Mouse (Mus musculus) testis, adult 2 months (tissue): ENCODE measurements around the gene Ppp1r12b. TPM values are rescaled to one million over a fixed set of nuclear protein-coding genes. Genes with fewer than 3 reads are reported as not detected.

ENCODE experiments used
- H3K27ac ChIP-seq: fragments of 200-500 bp; 2 replicates; pipeline ENCODE4 v1.5.1; 2012; ENCODE audit warnings: low read depth, low read length; ENCODE audit not compliant: control insufficient read depth, insufficient read depth
- H3K27me3 ChIP-seq: fragments of 200-500 bp; 2 replicates; pipeline ENCODE4 v1.6.1; 2012; ENCODE audit warnings: mild to moderate bottlenecking, low read length, moderate library complexity; ENCODE audit not compliant: control insufficient read depth, insufficient read depth
- H3K36me3 ChIP-seq: fragments of 200-500 bp; 2 replicates; pipeline ENCODE4 v1.6.1; 2012; ENCODE audit warnings: mild to moderate bottlenecking, low read length; ENCODE audit not compliant: control insufficient read depth, insufficient read depth
- H3K4me1 ChIP-seq: fragments of 200-500 bp; 2 replicates; pipeline ENCODE4 v1.6.1; 2012; ENCODE audit warnings: low read length; ENCODE audit not compliant: control insufficient read depth, insufficient read depth
- H3K4me3 ChIP-seq: fragments of 200-500 bp; 2 replicates; pipeline ENCODE4 v1.5.1; 2012; ENCODE audit warnings: low read depth, mild to moderate bottlenecking, low read length, moderate library complexity, mixed read lengths; ENCODE audit not compliant: control insufficient read depth
- CTCF ChIP-seq: fragments of 200-500 bp; IDR thresholded peaks from 2 replicates; pipeline ENCODE4 v1.5.1; 2012; ENCODE audit warnings: low read depth, mild to moderate bottlenecking, inconsistent platforms, low read length, moderate library complexity; ENCODE audit not compliant: control insufficient read depth, insufficient read depth, insufficient replicate concordance
- POLR2A ChIP-seq: fragments of 200-500 bp; IDR thresholded peaks from 2 replicates; pipeline ENCODE4 v1.6.1; 2012; ENCODE audit warnings: low read depth, mild to moderate bottlenecking, inconsistent platforms, low read length, moderate library complexity; ENCODE audit not compliant: control insufficient read depth
- polyA plus RNA-seq: library from polyadenylated mRNA; depleted of rRNA; stranded (reverse); fragments of >200 nt; gene quantifications from 2 replicates; pipeline ENCODE4 v1.2.3, GENCODE M21; 2012; rRNA removed

Gene Ppp1r12b
- polyA plus RNA-seq, 1 experiment: 7.1 TPM

- no peak overlapping the region for H3K27ac ChIP-seq
- H3K27me3 ChIP-seq: no peaks in the 10 kb centered on the region
- TF ChIP-seq POLR2A (no peak), CTCF (no peak)
- H3K4me1 ChIP-seq: peaks cover 15% of the 10 kb centered on the region
- no peaks in the 10 kb centered on the region for H3K36me3 ChIP-seq
- H3K4me3 ChIP-seq: no peak overlapping the region
These were observed 249.2 kb downstream of the Ppp1r12b start for GRCm38 (mm10) chr1:134706549-134706948.

Other genes with a start within 250 kb of the Ppp1r12b start
- gene Ube2t, start 6.6 kb upstream of the Ppp1r12b start, polyA plus RNA-seq: 52.9 and 54.2 TPM in 2 replicates
- gene Lgr6, start 149.3 kb upstream of the Ppp1r12b start, polyA plus RNA-seq: 3.0 and 3.8 TPM in 2 replicates
- gene Ptpn7, start 176.8 kb upstream of the Ppp1r12b start, polyA plus RNA-seq: 2.6 TPM in 2 replicates
- 16.9 and 20.6 TPM in 2 replicates for gene Arl8a, start 190.9 kb upstream of the Ppp1r12b start, polyA plus RNA-seq
- 0.07 TPM in 1 of 2 replicates, not detected in the other for gene Gpr37l1, start 211.7 kb upstream of the Ppp1r12b start, polyA plus RNA-seq